Mouse (Mus musculus): ENCODE results near the gene Gm3045.

GRCm38 (mm10) chr13:56443411-56443810 is 17.0 kb downstream of the Gm3045 start:
- TF ChIP-seq CTCF (IDR thresholded peaks at IDR 0.05; ENCODE audit: extremely low read depth, insufficient read depth, insufficient read length, insufficient replicate concordance) (no peak), POLR2A (IDR thresholded peaks at IDR 0.05; ENCODE audit: low read depth, low read length) (no peak)

All from spleen, adult 2 months (tissue).